Mouse (Mus musculus): ENCODE measurements around the gene St5.

- TF ChIP-seq POLR2A (IDR thresholded peaks at IDR 0.05; ENCODE audit: borderline replicate concordance, extremely low read depth, insufficient read depth, insufficient read length, poor library complexity, severe bottlenecking) = no peak
- no peak for TF ChIP-seq CTCF (IDR thresholded peaks at IDR 0.05; ENCODE audit: borderline replicate concordance, extremely low read depth, insufficient read depth, insufficient read length)
Observed at GRCm38 (mm10) chr7:109739822-109740370, 36.5 kb upstream of the St5 start.
